Mouse (Mus musculus) cerebellum, adult 18-20 months (tissue): ENCODE measurements around the gene Atp5g1.

Experiments
- DNase-seq, 2 experiments: peaks; one replicate each; pipeline ENCODE4 v3.0.0; 2021

Atp5g1 gene

DNA sequence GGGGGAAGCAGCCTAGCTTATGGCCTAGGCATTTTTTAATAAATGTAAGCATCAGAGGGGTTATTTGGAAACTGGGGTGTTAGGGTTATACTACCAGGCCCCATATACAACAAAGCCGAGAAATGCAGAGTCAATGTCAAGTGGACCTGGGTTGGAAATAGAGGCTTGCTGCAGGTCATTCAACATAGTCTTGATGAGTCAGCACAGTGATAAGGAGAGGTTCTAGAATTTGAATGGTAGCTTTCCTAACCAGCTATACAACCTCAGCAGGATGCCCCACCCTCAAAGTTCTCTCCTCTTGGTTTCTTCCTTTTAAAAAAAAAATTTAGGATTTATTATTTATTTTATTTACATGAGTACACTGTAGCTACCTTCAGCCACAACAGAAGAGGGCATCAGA lies 4.5 kb downstream of the Atp5g1 start:
- no peak for DNase-seq

DNA sequence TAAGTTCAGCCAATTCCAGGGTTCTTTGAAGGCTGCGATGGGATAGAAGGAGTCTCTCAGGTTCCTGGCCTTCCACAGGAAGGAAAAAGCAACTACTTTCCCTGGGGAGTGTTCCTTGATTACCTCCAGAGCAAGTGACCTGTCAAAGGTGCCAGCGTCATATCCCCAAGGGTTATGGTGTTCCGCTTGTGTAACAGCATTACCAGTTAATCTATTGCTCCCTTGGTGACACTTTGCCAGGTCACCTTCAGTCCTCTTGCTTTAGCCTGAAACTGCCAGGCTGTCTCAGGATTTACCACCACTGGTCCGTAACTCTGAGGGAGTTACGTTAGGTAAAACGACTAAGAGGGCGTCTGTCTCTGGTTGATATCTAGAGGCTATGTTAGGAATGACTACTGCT lies 5.1 kb downstream of the Atp5g1 start:
- no peak for DNase-seq

- no peak for DNase-seq
Measured at GRCm38 (mm10) chr11:96068231-96068630, 7.2 kb downstream of the Atp5g1 start.

DNA sequence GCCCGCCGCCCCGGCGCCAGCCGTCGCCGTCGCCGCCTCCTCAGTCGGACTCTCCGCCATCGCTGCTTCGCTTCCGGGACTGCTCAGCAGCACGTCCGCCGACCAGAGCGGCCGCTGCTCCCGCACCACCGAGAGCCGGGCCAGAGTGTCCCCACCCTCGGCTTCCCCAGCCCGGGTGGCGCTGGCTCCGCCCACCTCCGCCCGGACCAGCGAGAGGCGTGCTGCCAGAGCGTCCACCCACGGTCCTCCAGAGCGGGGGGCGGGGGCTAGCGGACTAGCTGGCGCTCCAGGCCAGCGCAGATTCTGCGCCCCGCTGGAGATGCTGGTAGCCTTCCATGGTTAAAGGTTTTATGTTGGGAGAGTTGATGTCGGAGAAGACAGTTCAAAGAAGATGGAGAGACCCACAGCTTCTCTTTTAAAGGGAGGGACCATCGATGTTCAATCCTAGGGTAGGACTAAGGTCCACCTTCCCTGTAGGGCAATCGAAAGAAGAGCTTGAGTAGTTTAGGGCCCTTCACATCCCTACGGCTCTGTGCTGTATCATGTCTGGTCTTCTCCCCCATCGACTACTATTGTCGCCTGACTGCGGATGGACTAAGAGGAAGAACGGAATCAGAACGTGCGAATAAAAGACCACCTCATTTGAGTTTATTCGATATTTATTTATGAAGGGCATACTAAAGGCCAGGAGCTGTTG lies 10.1 kb downstream of the Atp5g1 start, which contains the start of gene Ube2z:
TSS of gene Ube2z (minus strand) at position 174 of the 697 bp plus-strand sequence.
- DNase-seq = peak; percentile 98 to 100

DNA sequence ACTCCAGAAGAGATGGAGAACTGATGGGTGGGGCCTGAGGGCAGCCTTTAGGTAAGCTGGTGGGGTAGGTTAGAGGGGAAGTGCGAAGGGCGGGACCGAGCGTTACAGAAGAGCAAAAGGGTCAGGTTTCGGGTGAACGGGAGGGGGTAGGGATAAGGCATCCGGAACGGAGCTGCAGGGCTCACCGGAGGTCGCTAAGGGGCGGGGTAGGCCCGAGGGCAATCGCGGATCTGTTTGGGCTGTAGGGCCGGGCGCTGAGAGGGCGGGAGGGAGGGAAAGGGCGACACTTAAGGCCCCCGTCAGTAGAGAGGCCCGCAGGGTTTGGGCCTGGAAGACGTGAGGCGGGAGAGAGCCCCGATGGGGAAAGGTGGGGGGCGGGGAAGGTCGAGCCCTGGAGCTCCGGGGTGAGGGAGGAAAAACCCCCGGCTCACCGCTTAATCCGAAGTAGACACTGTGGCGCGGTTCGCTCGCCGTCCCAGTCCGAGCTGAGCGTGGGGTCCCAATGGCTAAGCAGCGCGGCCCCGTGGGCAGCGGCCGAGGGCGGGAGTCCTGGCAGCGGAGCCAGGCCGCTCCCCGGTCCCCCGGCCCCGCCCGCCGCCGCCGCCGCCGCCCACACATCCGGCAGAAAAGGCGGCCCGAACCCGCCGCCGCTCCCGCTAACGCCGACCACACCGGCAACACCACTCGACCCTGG lies 10.8 kb downstream of the Atp5g1 start:
- DNase-seq = peak in 1 of 2 experiments; percentile 26

- no peak for DNase-seq
Measured at GRCm38 (mm10) chr11:96058309-96058708, 17.2 kb downstream of the Atp5g1 start.

- no peak for DNase-seq
Measured at GRCm38 (mm10) chr11:96050854-96051253, 24.6 kb downstream of the Atp5g1 start.

GRCm38 (mm10) chr11:96049939-96050338 lies 25.5 kb downstream of the Atp5g1 start:
- no peak for DNase-seq

DNA sequence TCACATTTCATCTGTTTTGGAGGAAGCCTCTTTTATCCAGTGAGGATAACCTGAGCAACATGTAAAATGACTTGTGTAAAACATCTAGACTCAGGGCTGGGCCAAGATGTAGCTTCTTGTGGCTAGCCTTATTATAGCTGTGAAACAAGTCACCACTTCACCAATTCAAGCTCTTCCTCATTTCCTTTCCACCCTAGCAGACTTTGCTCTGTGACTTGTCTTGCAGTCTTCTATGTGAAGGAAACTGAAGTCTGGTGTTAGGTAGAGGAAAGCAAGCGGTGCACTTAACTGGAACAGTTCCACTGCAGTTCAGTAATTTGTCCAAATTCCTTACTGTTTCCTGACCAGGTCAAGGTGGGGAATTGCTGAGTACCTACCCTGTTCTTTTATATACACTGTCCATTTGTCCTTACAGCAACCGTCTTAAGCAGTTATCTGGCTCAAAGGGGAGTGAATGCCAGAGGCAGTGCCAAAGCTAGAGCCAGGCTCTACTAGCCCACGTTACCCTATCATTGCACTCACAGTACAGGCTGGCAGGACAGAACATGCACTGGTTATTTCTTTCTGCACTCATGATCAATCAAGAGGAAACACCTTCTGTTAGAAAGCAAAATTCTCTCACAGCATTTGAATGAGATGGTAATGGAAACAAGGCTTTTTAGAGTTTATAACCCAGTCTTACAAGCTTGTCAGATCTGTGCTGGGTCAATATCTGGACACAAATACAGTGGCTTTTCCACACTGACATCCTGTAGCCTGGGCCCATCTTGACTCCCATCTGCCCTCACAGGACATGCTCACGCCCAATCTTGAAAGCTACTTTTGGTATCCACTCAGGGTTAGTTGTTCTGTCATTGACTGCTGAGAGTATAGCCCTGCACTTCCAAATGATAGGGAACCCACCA lies 27.7 kb downstream of the Atp5g1 start:
- DNase-seq = no peak

- DNase-seq = no peak
Measured at GRCm38 (mm10) chr11:96046793-96047192, 28.7 kb downstream of the Atp5g1 start.

GRCm38 (mm10) chr11:96046028-96046427 lies 29.4 kb downstream of the Atp5g1 start:
- DNase-seq = no peak

DNA sequence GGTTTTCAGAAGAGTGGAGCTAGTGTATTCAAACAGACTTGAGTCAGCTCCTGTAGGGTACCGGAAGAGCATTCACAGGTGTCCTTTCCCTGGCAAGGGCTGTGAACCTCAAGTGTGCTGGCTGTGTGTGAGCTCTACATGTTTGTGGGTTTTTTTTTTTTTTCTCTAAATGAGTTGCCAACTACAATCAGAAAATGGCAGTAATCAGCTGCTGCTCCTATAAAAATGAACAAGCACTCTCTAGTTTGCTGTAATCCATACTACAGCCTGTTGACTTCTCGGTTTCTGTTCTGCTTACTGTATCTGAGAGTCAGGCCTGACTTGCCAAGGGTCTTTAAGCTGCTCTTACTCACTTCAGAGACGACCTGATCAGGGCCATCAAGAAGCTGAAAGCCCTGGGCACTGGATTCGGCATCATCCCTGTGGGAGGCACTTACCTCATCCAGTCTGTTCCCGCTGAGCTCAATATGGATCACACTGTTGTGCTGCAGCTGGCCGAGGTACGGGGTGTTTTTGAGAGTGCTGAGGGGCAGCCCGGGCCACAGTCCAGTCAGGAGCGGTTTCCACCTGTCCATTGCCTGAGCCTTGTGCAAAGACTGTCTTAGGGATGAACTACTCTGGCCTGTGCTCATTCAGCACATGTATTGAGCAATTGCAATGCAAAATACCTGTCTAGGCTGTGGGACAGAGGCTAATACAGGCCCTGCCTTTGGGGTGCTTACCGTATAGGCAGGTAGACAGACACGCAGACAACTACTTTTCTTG lies 30.5 kb downstream of the Atp5g1 start:
- DNase-seq = no peak

- no peak for DNase-seq
Measured at GRCm38 (mm10) chr11:96038560-96038959, 36.9 kb downstream of the Atp5g1 start.

GRCm38 (mm10) chr11:96037499-96037898 lies 38.0 kb downstream of the Atp5g1 start:
- no peak for DNase-seq

GRCm38 (mm10) chr11:96035133-96035532 lies 40.3 kb downstream of the Atp5g1 start:
- DNase-seq = peak in 1 of 2 experiments; percentile 42

GRCm38 (mm10) chr11:96034596-96035052 lies 40.8 kb downstream of the Atp5g1 start, which contains the start of gene Snf8:
TSS of gene Snf8 (plus strand) at chr11:96034885.
- peak; percentile 94 to 96 for DNase-seq

- no peak for DNase-seq
Measured at GRCm38 (mm10) chr11:96034116-96034515, 41.4 kb downstream of the Atp5g1 start.

GRCm38 (mm10) chr11:96033264-96033663 lies 42.2 kb downstream of the Atp5g1 start:
- DNase-seq = no peak

- no peak for DNase-seq
Measured at GRCm38 (mm10) chr11:96031701-96032100, 43.8 kb downstream of the Atp5g1 start.

DNA sequence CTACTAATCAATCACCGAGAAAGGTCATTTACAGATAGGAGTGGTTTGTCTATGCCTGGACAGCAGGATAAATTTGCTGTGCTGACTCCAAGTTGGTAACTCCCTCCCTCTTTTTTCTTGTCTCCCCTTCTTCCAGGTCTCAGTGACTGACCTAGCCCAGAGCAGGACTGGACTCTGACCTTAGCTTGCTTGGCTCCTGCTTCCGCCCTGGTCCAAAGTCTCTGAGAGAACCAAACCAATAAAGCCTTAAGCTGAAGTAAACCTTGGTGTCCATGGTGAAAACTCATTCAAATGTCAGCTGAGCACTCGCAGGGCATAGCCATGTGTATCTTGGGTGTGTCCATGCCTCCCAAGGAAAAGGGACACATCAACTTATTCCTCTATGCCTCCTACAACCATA lies 44.9 kb downstream of the Atp5g1 start:
- DNase-seq = no peak

GRCm38 (mm10) chr11:96028130-96028529 lies 47.3 kb downstream of the Atp5g1 start:
- no peak for DNase-seq

DNA sequence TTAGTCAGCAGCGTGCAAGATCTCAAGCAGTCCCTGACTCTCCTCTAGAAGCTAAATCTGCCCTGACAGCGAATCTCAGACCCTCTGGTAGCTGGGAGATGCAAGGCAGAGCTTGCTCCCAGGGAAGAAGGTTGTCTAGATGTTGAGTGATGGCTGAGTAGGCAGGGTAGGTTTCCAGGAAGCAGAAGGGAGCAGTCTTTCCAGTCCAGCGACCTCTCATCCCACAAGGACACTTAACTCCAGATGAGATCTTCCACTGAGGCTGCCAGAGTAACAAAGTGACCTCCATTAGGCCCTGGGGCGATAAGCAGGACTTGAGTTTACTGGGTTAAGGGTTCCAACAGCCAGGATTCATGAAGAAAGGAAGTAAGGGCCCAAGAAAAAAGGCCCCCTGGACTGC lies 54.8 kb downstream of the Atp5g1 start:
- no peak for DNase-seq
